Mouse (Mus musculus) activated CD4-positive, CD25-positive, alpha-beta regulatory T cell, adult 4 months (primary cell): ENCODE results near the gene Magea8. TPM values are rescaled to one million over a fixed set of nuclear protein-coding genes. Genes with fewer than 3 reads are reported as not detected.
"Not testable (repeated sequence)": the region's sequence is repeated elsewhere in the genome, so short reads cannot be mapped to it uniquely, and the experiment has no call there.

ENCODE experiments used
- ATAC-seq: one replicate; pipeline ENCODE4 v1.8.0; 2017
- polyA plus RNA-seq, 2 experiments: library from polyadenylated mRNA; unstranded; fragments of 100-300 nt; shearing (Covaris generic); gene quantifications; one replicate each; pipeline ENCODE4 v1.2.1; 2017

Gene Magea8
- polyA plus RNA-seq, result not detected

GRCm38 (mm10) chrX:154995750-154996149 is at the start of gene Magea8:
TSS of gene Magea8 (minus strand) at chrX:154995850.
- not testable (repeated sequence) for ATAC-seq

DNA sequence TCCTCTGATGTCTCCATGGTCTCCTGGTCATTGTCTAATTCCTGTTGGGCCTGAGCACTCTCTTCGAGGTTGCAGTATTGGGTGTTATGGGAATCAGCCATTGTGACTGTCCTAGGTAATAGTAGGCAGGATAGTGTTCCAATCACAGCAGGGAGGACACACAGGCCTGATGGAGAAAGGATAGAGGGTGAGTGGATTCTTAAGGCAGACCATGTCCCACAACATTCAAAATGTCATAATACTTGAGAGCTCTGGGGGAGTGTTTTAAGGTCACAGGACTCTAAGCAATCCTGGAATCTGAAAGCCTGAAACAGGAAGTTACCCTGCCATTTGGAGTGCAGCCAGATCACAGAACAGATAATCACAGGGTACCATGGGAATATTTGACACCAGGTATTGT is 46.2 kb downstream of the Magea8 start, which contains the start of gene Magea3:
TSS of gene Magea3 (minus strand) at position 101 of the 400 bp plus-strand sequence.
- not testable (repeated sequence) for ATAC-seq

DNA sequence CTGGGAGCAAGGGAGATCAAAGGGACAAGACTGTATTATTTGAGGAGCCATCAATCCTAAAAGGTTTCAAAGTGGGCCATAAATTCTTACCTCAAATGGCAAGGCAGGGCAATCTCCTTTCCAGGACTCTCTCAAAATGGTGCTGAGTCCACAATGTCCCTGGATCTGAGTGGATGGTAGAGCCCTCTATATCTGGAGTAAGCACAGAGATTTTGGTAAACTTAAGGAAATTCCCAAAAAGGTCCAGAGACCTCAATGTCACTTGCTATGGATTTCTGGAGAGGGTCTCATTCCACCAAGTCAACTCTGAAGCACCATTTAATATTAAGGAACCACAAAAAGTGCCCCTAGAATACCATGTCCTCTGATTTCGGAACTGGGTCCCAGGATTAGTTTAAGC is 59.8 kb downstream of the Magea8 start, which contains the start of gene Magea6:
TSS of gene Magea6 (minus strand) at position 101 of the 400 bp plus-strand sequence.
- ATAC-seq, result not testable (repeated sequence)

Other genes starting within 250 kb of the Magea8 start
- not detected for gene Cldn34b1, start 105.6 kb downstream of the Magea8 start, polyA plus RNA-seq
- not detected for gene Magea6, start 59.9 kb downstream of the Magea8 start, polyA plus RNA-seq
- not detected for gene Magea3, start 46.3 kb downstream of the Magea8 start, polyA plus RNA-seq
- gene Magea5, start 67.3 kb upstream of the Magea8 start, polyA plus RNA-seq, result not detected
- not detected for gene Magea1, start 93.9 kb upstream of the Magea8 start, polyA plus RNA-seq
- gene Magea2, start 97.8 kb upstream of the Magea8 start, polyA plus RNA-seq, result not detected
- not detected for gene Cldn34b2, start 132.6 kb upstream of the Magea8 start, polyA plus RNA-seq
- 100 to 1,000 TPM; 467 to 490 TPM for gene Sat1, start 220.6 kb upstream of the Magea8 start, polyA plus RNA-seq